Mouse (Mus musculus) forebrain, embryonic 13.5 days (tissue): ENCODE data around the gene Ppfibp2. TPM values are rescaled to one million over a fixed set of nuclear protein-coding genes. Genes with fewer than 3 reads are reported as not detected.

Source experiments
- ATAC-seq: fragments of 200-750 bp; cut with Nextera tagmentation; 2 replicates; pipeline ENCODE4 v1.8.0; 2017
- H3K27ac ChIP-seq: fragments of 300-500 bp; sonication (generic); 2 replicates; pipeline ENCODE4 v1.5.1; 2015; ENCODE audit warnings: inconsistent platforms, mild to moderate bottlenecking, moderate library complexity
- H3K27me3 ChIP-seq: fragments of 300-500 bp; sonication (generic); 2 replicates; pipeline ENCODE4 v1.6.1; 2015; ENCODE audit warnings: mild to moderate bottlenecking, inconsistent platforms
- H3K36me3 ChIP-seq: fragments of 300-500 bp; sonication (generic); 2 replicates; pipeline ENCODE4 v1.6.1; 2015; ENCODE audit warnings: mild to moderate bottlenecking, inconsistent platforms; ENCODE audit not compliant: poor library complexity, severe bottlenecking
- H3K4me1 ChIP-seq: fragments of 300-500 bp; sonication (generic); 2 replicates; pipeline ENCODE4 v1.6.1; 2015; ENCODE audit warnings: inconsistent platforms
- H3K4me2 ChIP-seq: fragments of 300-500 bp; sonication (generic); 2 replicates; pipeline ENCODE4 v1.6.1; 2015; ENCODE audit warnings: inconsistent platforms, mild to moderate bottlenecking, moderate library complexity
- H3K4me3 ChIP-seq: fragments of 300-500 bp; sonication (generic); 2 replicates; pipeline ENCODE4 v1.5.1; 2015; ENCODE audit warnings: mild to moderate bottlenecking, inconsistent platforms
- H3K9ac ChIP-seq: fragments of 300-500 bp; sonication (generic); 2 replicates; pipeline ENCODE4 v1.6.1; 2015; ENCODE audit warnings: mild to moderate bottlenecking, inconsistent platforms
- H3K9me3 ChIP-seq: fragments of 300-500 bp; sonication (generic); replicated peaks from 2 replicates; pipeline ENCODE4 v1.6.1; 2016; ENCODE audit warnings: inconsistent platforms
- WGBS: fragments of 180-500 bp; shearing (Covaris S2); methylation state at CpG from one replicate; pipeline ENCODE4 v1.1.7; 2015; 5-methylcytosine and 5-hydroxymethylcytosine counted together
- polyA plus RNA-seq: library from polyadenylated mRNA; unstranded; fragments of >200 nt; fragmentation: Nextera tagmentation; extraction: Ambion mirVana; gene quantifications from 2 replicates; pipeline ENCODE4 v1.2.1, GENCODE M21; 2015

Gene Ppfibp2
- polyA plus RNA-seq, 1 experiment from 2014 or later = 1.1 TPM

GRCm38 (mm10) chr7:107727538-107727937, 132.5 kb downstream of the Ppfibp2 start:
- H3K4me1 ChIP-seq = no peaks in the 10 kb centered on the region
- 73% methylated on average over 3 of the region's 3 CpGs for WGBS
- ATAC-seq = no peak

DNA sequence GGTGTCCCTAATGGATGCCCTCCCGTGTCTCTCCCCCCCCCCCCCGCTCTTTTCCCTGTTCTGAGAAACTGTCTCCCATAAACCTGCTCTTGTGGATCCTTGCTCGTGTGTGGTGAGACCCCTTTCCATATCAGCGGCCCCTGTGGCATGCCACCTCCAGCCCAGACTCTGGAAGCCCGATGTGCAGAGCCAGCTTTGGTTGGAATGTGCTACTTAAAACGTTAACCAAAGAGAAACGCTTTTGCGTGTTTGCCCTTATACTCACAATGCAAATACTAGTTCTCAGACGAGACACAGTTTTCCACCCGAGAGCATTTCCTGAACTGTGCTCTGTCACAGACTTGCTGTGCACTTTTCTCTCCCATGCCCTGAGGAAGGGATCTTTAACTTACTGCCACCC, 135.6 kb downstream of the Ppfibp2 start:
- Histone ChIP-seq H3K9ac (no peak overlapping the region), H3K4me1 (no peaks in the 10 kb centered on the region), H3K4me2 (no peak overlapping the region), H3K27ac (no peak overlapping the region), H3K4me3 (no peak overlapping the region), H3K9me3 (0 out of 2 replicates have a peak, but pooled peaks cover 4% of the 10 kb centered on the region), H3K27me3 (no peaks in the 10 kb centered on the region), H3K36me3 (no peaks in the 10 kb centered on the region)
- no peak for ATAC-seq
- 79% methylated on average over 9 of the region's 10 CpGs for WGBS

More at GRCm38 (mm10) chr7:107727538-107727937, 132.5 kb downstream of the Ppfibp2 start:
- Histone ChIP-seq H3K27me3 (no peaks in the 10 kb centered on the region), H3K36me3 (no peaks in the 10 kb centered on the region), H3K27ac (no peak overlapping the region), H3K4me2 (no peak overlapping the region), H3K4me3 (no peak overlapping the region), H3K9ac (no peak overlapping the region), H3K9me3 (0 out of 2 replicates have a peak, but pooled peaks cover 4% of the 10 kb centered on the region)

GRCm38 (mm10) chr7:107733162-107733561, 138.2 kb downstream of the Ppfibp2 start:
- Histone ChIP-seq H3K27ac (no peak overlapping the region), H3K9me3 (no peaks in the 10 kb centered on the region), H3K4me1 (no peaks in the 10 kb centered on the region), H3K4me3 (no peak overlapping the region), H3K4me2 (no peak overlapping the region), H3K36me3 (no peaks in the 10 kb centered on the region), H3K9ac (no peak overlapping the region), H3K27me3 (no peaks in the 10 kb centered on the region)
- ATAC-seq = no peak
- WGBS = 70% methylated on average over 2 of the region's 2 CpGs

GRCm38 (mm10) chr7:107738726-107739125, 143.7 kb downstream of the Ppfibp2 start:
- WGBS = 41% methylated on average over 2 of the region's 2 CpGs
- Histone ChIP-seq H3K4me2 (no peak overlapping the region), H3K36me3 (no peaks in the 10 kb centered on the region), H3K4me3 (no peak overlapping the region), H3K9ac (no peak overlapping the region), H3K27ac (no peak overlapping the region), H3K4me1 (no peaks in the 10 kb centered on the region), H3K27me3 (no peaks in the 10 kb centered on the region), H3K9me3 (no peaks in the 10 kb centered on the region)
- ATAC-seq = 0 out of 2 replicates have a peak, but pooled peaks have one; percentile 30

- no peak overlapping the region for H3K4me3 ChIP-seq
- no peak overlapping the region for H3K9ac ChIP-seq
- WGBS = 93% methylated on average over 10 of the region's 10 CpGs
- ATAC-seq = no peak
- H3K27me3 ChIP-seq = no peaks in the 10 kb centered on the region
- no peak overlapping the region for H3K4me2 ChIP-seq
- no peaks in the 10 kb centered on the region for H3K9me3 ChIP-seq
- H3K36me3 ChIP-seq = no peaks in the 10 kb centered on the region
- H3K27ac ChIP-seq = no peak overlapping the region
- H3K4me1 ChIP-seq = no peaks in the 10 kb centered on the region
Measured at GRCm38 (mm10) chr7:107742963-107743465, 148.0 kb downstream of the Ppfibp2 start.

DNA sequence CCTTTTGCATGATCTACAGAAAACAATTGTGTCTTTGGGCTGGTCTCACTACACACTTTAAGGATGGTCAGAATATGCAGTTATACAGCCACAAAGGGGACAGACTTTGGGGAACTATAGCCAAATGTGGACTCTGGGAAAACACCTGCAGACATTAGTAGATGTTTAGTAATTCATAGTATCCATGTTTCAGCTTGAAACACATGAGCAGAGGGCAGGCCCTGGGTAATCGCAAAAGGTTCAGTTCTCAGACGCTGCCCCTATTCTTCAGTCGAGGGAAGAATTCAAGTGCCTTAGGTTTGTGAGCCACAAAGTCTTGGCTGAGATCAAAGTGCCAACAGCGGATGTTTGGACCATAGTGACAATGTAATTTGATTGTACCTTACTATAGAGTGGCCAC, 149.4 kb downstream of the Ppfibp2 start:
- Histone ChIP-seq H3K4me2 (no peak overlapping the region), H3K27ac (no peak overlapping the region), H3K9me3 (no peaks in the 10 kb centered on the region), H3K36me3 (no peaks in the 10 kb centered on the region), H3K9ac (no peak overlapping the region), H3K4me1 (no peaks in the 10 kb centered on the region), H3K27me3 (no peaks in the 10 kb centered on the region), H3K4me3 (no peak overlapping the region)
- ATAC-seq = no peak
- WGBS = 89% methylated on average over 4 of the region's 4 CpGs

GRCm38 (mm10) chr7:107745111-107745510, 150.1 kb downstream of the Ppfibp2 start:
- Histone ChIP-seq H3K4me3 (no peak overlapping the region), H3K9me3 (no peaks in the 10 kb centered on the region), H3K9ac (no peak overlapping the region), H3K4me2 (no peak overlapping the region), H3K27me3 (no peaks in the 10 kb centered on the region), H3K36me3 (no peaks in the 10 kb centered on the region), H3K4me1 (no peaks in the 10 kb centered on the region), H3K27ac (no peak overlapping the region)
- ATAC-seq = no peak
- WGBS = 69% methylated on average over 2 of the region's 2 CpGs

- Histone ChIP-seq H3K27me3 (no peaks in the 10 kb centered on the region), H3K9me3 (no peaks in the 10 kb centered on the region), H3K36me3 (no peaks in the 10 kb centered on the region), H3K4me1 (no peaks in the 10 kb centered on the region), H3K4me2 (no peak overlapping the region), H3K4me3 (no peak overlapping the region), H3K27ac (no peak overlapping the region), H3K9ac (no peak overlapping the region)
- ATAC-seq = no peak
- 90% methylated on average over 8 of the region's 8 CpGs for WGBS
Measured at GRCm38 (mm10) chr7:107746036-107746435, 151.0 kb downstream of the Ppfibp2 start.

DNA sequence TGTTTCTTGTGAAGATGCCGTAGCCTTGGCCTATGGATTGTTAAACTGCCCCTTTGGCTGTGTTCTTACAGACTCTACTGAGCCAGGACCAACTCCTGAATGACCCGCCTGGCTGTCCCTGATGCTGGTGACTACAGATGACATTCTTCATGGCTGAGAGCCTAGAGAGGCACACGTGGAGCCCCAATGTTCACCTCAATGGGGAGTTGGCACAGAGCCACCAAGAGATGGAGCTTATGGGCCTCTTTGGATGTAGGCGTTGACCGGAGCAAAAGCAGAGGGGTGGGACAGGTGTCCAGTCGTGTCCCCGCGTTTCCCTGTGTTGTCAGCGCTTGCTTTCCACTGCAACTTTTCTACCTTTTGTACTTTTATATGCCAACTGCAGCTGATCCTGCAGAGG, 152.5 kb downstream of the Ppfibp2 start:
- no peaks in the 10 kb centered on the region for H3K4me1 ChIP-seq
- no peak for ATAC-seq
- H3K4me3 ChIP-seq = no peak overlapping the region
- no peak overlapping the region for H3K27ac ChIP-seq
- no peak overlapping the region for H3K4me2 ChIP-seq
- H3K9ac ChIP-seq = no peak overlapping the region
- 86% methylated on average over 9 of the region's 9 CpGs for WGBS
- no peaks in the 10 kb centered on the region for H3K36me3 ChIP-seq
- H3K9me3 ChIP-seq = no peaks in the 10 kb centered on the region
- no peaks in the 10 kb centered on the region for H3K27me3 ChIP-seq

- 26% methylated on average over 2 of the region's 2 CpGs for WGBS
- ATAC-seq = no peak; the same call in 1 of the 2 replicates
- H3K4me2 ChIP-seq = no peak overlapping the region
Measured at GRCm38 (mm10) chr7:107747954-107748353, 152.9 kb downstream of the Ppfibp2 start.

DNA sequence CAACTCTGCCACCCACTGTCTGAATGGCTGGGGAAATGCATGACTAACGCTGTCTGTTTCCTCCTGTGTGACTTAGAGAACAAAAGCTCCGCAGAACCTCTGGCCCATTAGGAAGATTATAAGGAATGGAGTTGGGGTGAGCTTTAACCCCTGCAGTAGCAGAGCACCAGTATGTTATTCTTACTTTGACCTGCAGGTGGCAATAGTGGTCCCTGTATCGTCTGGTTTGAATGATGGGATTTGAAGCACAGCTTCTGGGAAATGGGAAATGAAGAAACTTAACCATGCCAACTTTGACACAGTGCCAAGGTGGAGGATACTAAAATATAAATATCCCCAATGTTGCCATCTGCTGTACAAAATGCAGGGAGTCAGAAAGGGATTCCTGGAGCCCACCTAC, 154.3 kb downstream of the Ppfibp2 start:
- H3K9me3 ChIP-seq = no peaks in the 10 kb centered on the region
- no peak overlapping the region for H3K9ac ChIP-seq
- H3K27me3 ChIP-seq = no peaks in the 10 kb centered on the region
- no peak overlapping the region for H3K4me3 ChIP-seq
- ATAC-seq = peak; percentile 73
- no peaks in the 10 kb centered on the region for H3K36me3 ChIP-seq
- 3% methylated on average over 3 of the region's 3 CpGs for WGBS
- no peak overlapping the region for H3K27ac ChIP-seq
- no peak overlapping the region for H3K4me2 ChIP-seq
- no peaks in the 10 kb centered on the region for H3K4me1 ChIP-seq

More at GRCm38 (mm10) chr7:107747954-107748353, 152.9 kb downstream of the Ppfibp2 start:
- Histone ChIP-seq H3K9me3 (no peaks in the 10 kb centered on the region), H3K36me3 (no peaks in the 10 kb centered on the region), H3K4me3 (no peak overlapping the region), H3K4me1 (no peaks in the 10 kb centered on the region), H3K27ac (no peak overlapping the region), H3K27me3 (no peaks in the 10 kb centered on the region), H3K9ac (no peak overlapping the region)

DNA sequence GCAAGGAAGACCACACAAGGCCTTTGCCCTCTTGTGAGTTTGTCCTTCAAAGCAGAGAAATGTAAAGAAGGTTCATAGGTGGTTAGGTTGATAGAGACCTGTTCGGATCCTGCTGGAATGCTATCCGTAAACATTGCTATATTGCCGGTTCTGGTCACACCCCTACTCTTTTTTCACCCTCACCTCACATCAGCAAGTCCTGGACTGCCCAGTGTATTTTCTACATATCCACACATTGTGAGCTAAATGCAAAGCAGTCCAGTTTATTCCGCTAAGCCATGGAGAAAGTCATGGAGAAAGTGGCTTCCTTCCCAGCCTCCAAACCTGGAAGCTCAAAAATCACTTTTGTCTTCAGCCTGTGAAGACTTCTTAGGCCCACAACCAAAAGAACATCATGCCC, 154.7 kb downstream of the Ppfibp2 start:
- Histone ChIP-seq H3K9ac (no peak overlapping the region), H3K4me1 (no peaks in the 10 kb centered on the region), H3K27me3 (no peaks in the 10 kb centered on the region), H3K4me3 (no peak overlapping the region), H3K9me3 (no peaks in the 10 kb centered on the region), H3K36me3 (no peaks in the 10 kb centered on the region), H3K4me2 (no peak overlapping the region), H3K27ac (no peak overlapping the region)
- WGBS = 90% methylated on average over 4 of the region's 4 CpGs
- no peak for ATAC-seq

DNA sequence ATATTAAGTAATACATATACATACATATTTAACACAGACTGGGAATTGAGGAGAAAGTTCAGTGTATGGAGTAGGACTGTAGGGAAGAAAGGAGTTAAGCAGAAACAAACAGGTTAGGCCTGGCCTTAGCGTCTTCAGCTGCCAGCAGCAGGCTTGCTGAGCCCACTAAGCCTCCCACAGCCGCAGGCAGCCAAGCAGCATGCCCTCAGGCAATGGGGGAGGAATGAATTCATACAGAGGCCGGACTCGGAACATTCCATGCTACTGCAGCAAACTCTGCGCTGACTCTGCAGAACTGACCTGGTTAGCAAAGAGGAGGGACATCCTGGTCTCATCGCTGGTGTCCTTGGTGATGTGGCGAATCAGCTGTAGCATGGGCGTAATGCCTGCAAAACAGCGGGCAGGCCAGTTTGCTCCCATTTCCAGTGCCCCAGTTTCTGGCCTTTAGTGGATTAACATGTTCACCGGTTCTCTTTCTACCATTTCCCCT, 157.1 kb downstream of the Ppfibp2 start:
- 75% methylated on average over 10 of the region's 10 CpGs for WGBS
- H3K4me2 ChIP-seq = no peak overlapping the region
- no peak overlapping the region for H3K4me3 ChIP-seq
- no peak overlapping the region for H3K9ac ChIP-seq
- H3K4me1 ChIP-seq = no peaks in the 10 kb centered on the region
- no peak overlapping the region for H3K27ac ChIP-seq
- H3K9me3 ChIP-seq = no peaks in the 10 kb centered on the region
- no peaks in the 10 kb centered on the region for H3K36me3 ChIP-seq
- ATAC-seq = no peak
- no peaks in the 10 kb centered on the region for H3K27me3 ChIP-seq
